Mouse (Mus musculus) limb, embryonic 12.5 days (tissue): ENCODE measurements at regions not wholly inside any gene's neighbourhood (a gene's known extent, or its start where the extent isn't known, plus 50 kb on each side); places are given as distances from the start of the nearest gene placed in this dataset.

ENCODE experiments used
- ATAC-seq: fragments of 200-750 bp; cut with Nextera tagmentation; 2 replicates; pipeline ENCODE4 v1.8.0; 2017; ENCODE audit warnings: low read depth, moderate TSS enrichment; ENCODE audit not compliant: insufficient number of reproducible peaks, insufficient read depth, low FRiP score, low TSS enrichment
- H3K27ac ChIP-seq: fragments of 300-500 bp; sonication (generic); 2 replicates; pipeline ENCODE4 v1.5.1; 2016; ENCODE audit warnings: mild to moderate bottlenecking, moderate library complexity
- H3K27me3 ChIP-seq: fragments of 300-500 bp; sonication (generic); 2 replicates; pipeline ENCODE4 v1.6.1; 2016; ENCODE audit warnings: mild to moderate bottlenecking, moderate library complexity
- H3K36me3 ChIP-seq: fragments of 300-500 bp; sonication (generic); 2 replicates; pipeline ENCODE4 v1.6.1; 2016; ENCODE audit warnings: mild to moderate bottlenecking, moderate library complexity
- H3K4me1 ChIP-seq: fragments of 300-500 bp; sonication (generic); replicated peaks from 2 replicates; pipeline ENCODE4 v1.6.1; 2016
- H3K4me2 ChIP-seq: fragments of 300-500 bp; sonication (generic); 2 replicates; pipeline ENCODE4 v1.6.1; 2016; ENCODE audit warnings: mild to moderate bottlenecking, moderate library complexity
- H3K4me3 ChIP-seq: fragments of 300-500 bp; sonication (generic); replicated peaks from 2 replicates; pipeline ENCODE4 v1.5.1; 2016; ENCODE audit warnings: mild to moderate bottlenecking
- H3K9ac ChIP-seq: fragments of 300-500 bp; sonication (generic); replicated peaks from 2 replicates; pipeline ENCODE4 v1.6.1; 2016; ENCODE audit warnings: mild to moderate bottlenecking, moderate library complexity
- H3K9me3 ChIP-seq: fragments of 300-500 bp; sonication (generic); 2 replicates; pipeline ENCODE4 v1.6.1; 2016; ENCODE audit warnings: mild to moderate bottlenecking, moderate library complexity
- WGBS: fragments of 180-500 bp; shearing (Covaris S2); methylation state at CpG from one replicate; pipeline ENCODE4 v1.1.7; 2016; 5-methylcytosine and 5-hydroxymethylcytosine counted together

DNA sequence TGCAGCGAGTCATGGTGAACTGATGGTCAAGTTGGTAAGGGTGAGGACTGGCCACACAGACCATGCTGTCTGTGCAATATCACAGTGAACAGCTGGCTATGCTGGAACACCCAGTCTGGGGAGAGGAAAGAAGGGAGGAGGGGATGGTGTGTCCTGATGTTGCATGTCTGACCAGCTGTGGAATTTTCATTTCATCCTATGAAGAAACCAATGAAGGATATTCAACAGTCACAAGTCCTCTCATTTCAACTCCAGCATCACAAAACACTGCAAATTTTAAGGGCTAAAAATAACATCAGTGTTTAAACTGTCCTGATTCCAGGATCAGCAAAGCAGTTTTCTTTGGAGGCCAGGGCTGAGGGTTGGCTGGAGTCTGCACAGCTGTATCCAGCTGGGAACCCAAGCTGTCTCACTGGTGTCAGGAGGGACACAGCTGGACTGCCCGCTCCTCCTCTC lies 503.7 kb upstream of the Nox3 start:
- Histone ChIP-seq H3K4me1 (peaks cover 11% of the 10 kb centered on the region), H3K9ac (no peak overlapping the region), H3K4me2 (no peak overlapping the region), H3K27me3 (no peaks in the 10 kb centered on the region), H3K36me3 (no peaks in the 10 kb centered on the region), H3K4me3 (no peak overlapping the region), H3K27ac (no peak overlapping the region), H3K9me3 (no peaks in the 10 kb centered on the region)
- ATAC-seq = no peak
- 88% methylated on average over 2 of the region's 2 CpGs for WGBS

DNA sequence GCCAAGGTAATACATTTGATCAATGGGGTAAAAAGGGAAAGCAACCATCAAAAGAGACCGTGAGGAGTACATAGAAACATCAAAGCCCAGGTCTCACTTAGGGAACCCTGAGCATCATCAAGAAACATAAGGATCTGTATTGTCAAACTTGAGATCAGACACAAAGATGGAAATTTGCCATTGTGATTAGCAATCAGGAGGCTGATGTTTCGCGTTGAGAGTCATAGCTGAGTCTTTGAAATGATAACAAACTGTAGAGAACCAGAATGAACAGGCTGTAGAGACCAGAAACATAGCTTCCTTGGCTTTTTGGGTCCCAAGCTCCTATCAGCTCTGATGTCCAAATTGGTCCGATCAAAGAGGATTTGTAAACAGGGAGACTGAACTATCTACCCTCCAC lies 505.2 kb upstream of the Nox3 start:
- H3K4me1 ChIP-seq = peaks cover 10% of the 10 kb centered on the region
- no peak overlapping the region for H3K9ac ChIP-seq
- no peak overlapping the region for H3K4me2 ChIP-seq
- no peak for ATAC-seq
- no peak overlapping the region for H3K4me3 ChIP-seq
- no peaks in the 10 kb centered on the region for H3K27me3 ChIP-seq
- H3K9me3 ChIP-seq = no peaks in the 10 kb centered on the region
- no peaks in the 10 kb centered on the region for H3K36me3 ChIP-seq
- 88% methylated on average over 4 of the region's 4 CpGs for WGBS
- no peak overlapping the region for H3K27ac ChIP-seq

DNA sequence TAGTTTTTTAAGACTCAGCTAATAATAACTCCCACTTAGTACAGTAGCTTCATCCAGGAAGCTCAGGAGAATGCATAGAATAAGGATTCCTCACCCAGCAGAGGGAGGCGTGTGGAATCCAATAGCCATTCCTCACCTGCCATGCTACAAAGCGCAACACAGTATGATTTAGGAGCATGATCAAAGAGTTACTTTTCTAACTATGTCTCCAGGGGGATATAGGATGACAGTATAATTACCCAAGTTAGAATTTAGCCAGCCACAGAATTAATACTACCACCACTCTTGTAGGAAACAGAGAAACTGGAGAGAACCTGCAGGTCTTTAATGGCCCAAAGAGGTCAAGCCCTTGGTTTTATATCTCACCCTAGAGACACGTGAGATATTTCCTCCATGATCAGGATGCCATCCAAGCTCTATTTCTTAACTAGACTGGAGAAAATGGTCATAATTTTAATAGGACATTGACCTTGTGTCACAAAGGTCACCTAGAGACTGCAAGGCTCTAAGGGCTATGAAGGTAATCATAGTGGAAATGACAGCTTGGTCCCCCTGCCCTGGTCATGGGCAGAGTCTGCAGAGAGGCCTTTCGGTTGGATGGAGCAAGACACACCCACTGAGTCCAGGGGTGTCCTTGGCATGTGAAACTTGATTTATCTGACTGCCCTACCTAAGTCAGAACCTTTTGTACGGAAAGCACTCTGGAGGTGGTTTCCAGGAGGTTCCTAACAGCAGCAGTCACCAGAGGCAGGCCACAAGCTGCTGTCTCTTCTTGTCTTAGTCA lies 512.3 kb upstream of the Nox3 start:
- Histone ChIP-seq H3K4me2 (no peak overlapping the region), H3K27ac (no peak overlapping the region), H3K36me3 (no peaks in the 10 kb centered on the region), H3K4me1 (no peaks in the 10 kb centered on the region), H3K4me3 (no peak overlapping the region), H3K9ac (no peak overlapping the region), H3K27me3 (no peaks in the 10 kb centered on the region), H3K9me3 (no peaks in the 10 kb centered on the region)
- ATAC-seq = no peak
- 55% methylated on average over 5 of the region's 5 CpGs for WGBS

DNA sequence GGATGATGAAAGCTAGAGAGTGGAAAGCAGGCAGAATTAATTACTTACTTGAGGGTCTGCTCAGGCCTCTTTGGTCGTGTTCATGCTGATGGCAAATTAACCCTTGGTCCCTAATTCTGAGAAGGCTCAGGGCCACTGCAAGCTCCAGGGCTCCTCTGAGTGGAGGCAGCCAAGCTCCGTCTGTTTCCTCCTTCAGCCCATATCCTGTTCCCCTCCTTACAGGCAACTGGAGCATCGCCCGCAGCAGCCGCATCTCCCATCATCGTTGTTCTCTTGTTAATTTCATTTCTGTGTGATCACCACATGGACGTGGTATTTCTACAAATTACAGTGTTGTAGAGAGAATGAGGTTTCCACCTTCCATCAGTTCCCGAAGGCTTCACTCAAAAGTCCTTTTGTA lies 513.6 kb upstream of the Nox3 start:
- Histone ChIP-seq H3K4me1 (no peaks in the 10 kb centered on the region), H3K27me3 (no peaks in the 10 kb centered on the region), H3K36me3 (no peaks in the 10 kb centered on the region), H3K4me2 (no peak overlapping the region), H3K27ac (no peak overlapping the region), H3K9ac (no peak overlapping the region), H3K9me3 (no peaks in the 10 kb centered on the region), H3K4me3 (no peak overlapping the region)
- no peak for ATAC-seq
- WGBS = 73% methylated on average over 8 of the region's 8 CpGs

DNA sequence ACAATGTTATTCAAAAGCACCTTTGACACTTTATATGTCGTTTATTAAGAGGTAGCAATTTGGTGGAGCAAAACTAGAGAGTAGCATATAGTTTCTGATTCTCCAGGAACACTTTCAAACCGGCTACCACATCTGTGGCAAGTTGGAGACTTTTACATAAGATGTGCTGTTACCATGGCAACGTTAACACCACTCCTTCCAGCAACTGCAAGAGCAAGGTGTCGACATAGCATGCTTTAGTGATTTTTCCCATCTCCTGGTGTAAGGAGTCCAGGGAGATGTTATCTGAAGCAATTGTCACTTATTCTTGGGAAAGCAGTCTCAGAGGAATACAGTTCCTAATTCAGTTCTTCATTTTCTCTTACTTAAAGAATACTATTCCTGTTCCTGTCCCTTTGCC lies 516.5 kb upstream of the Nox3 start:
- Histone ChIP-seq H3K4me1 (peaks cover 22% of the 10 kb centered on the region), H3K9ac (no peak overlapping the region), H3K27me3 (no peaks in the 10 kb centered on the region), H3K4me2 (no peak overlapping the region), H3K9me3 (no peaks in the 10 kb centered on the region), H3K27ac (no peak overlapping the region), H3K4me3 (no peak overlapping the region), H3K36me3 (no peaks in the 10 kb centered on the region)
- WGBS = 58% methylated on average over 4 of the region's 4 CpGs
- no peak for ATAC-seq

DNA sequence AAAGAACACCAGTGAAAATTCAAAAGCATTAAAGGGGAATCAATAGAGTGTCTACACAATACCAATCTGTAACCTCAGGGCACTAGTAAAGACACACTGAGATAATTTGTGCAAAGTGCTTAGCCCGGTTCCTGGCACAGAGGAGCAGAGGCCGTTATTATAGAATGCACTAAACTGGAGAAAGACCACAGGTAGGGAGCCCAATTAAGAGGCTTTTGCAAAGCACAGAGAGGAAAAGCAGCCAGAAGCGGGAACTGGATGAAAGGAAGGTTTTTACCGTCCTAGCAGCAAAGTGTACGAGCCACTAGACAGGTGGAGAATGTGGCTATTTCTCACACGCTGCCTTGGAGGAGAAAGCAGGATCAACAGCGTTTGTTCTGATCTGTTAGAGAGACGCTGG lies 518.9 kb upstream of the Nox3 start:
- Histone ChIP-seq H3K36me3 (no peaks in the 10 kb centered on the region), H3K4me1 (peaks cover 23% of the 10 kb centered on the region), H3K4me2 (no peak overlapping the region), H3K9me3 (no peaks in the 10 kb centered on the region), H3K9ac (no peak overlapping the region), H3K27ac (no peak overlapping the region), H3K4me3 (no peak overlapping the region), H3K27me3 (no peaks in the 10 kb centered on the region)
- WGBS = 24% methylated on average over 8 of the region's 8 CpGs
- no peak for ATAC-seq

DNA sequence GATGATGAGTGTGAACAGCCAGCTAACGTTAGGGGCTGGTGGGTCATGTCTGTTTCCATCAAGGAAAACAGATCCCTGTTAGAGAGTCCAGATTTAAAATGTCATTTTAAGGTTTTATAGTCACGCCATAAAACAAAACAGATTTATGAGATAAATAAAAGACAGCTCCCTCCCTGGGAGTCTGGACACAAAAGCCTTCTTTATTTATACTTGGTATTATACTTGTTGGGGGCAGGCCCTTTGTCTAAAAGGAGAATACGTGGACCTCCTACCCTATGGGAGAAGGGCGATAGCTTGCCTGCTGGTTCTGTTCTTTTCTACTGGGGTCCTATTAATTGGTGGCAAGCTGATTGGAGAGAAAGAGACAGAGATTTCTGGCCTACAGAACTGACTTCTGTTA lies 520.1 kb upstream of the Nox3 start:
- Histone ChIP-seq H3K4me2 (no peak overlapping the region), H3K4me1 (peaks cover 31% of the 10 kb centered on the region), H3K9me3 (no peaks in the 10 kb centered on the region), H3K27me3 (no peaks in the 10 kb centered on the region), H3K36me3 (no peaks in the 10 kb centered on the region), H3K9ac (no peak overlapping the region), H3K27ac (no peak overlapping the region), H3K4me3 (no peak overlapping the region)
- 0 out of 2 replicates have a peak, but pooled peaks have one; percentile 26 for ATAC-seq
- WGBS = 26% methylated on average over 4 of the region's 4 CpGs

DNA sequence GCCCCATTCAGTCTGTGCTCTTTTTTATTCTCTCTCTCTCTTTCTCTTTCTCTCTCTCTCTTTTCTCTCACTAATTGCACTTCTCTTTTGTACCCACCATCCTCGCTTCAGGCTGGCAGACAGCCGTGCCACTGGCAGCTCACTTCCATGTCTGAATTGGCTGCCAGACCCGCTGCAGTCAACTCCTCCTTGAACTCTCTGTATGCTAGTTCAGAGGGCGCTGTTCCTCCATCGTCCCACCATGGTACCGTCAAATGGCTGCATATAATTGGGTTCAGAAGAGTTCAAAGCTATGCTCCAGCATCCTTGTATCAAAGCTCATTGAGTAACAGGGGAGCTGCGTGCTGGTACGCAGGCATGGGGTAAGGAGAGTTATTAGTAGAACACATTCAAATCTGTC lies 520.7 kb upstream of the Nox3 start:
- no peaks in the 10 kb centered on the region for H3K27me3 ChIP-seq
- no peak overlapping the region for H3K27ac ChIP-seq
- H3K9ac ChIP-seq = no peak overlapping the region
- H3K36me3 ChIP-seq = no peaks in the 10 kb centered on the region
- ATAC-seq = no peak
- H3K4me1 ChIP-seq = peaks cover 36% of the 10 kb centered on the region
- no peak overlapping the region for H3K4me2 ChIP-seq
- H3K4me3 ChIP-seq = no peak overlapping the region
- WGBS = 65% methylated on average over 8 of the region's 8 CpGs
- H3K9me3 ChIP-seq = no peaks in the 10 kb centered on the region

DNA sequence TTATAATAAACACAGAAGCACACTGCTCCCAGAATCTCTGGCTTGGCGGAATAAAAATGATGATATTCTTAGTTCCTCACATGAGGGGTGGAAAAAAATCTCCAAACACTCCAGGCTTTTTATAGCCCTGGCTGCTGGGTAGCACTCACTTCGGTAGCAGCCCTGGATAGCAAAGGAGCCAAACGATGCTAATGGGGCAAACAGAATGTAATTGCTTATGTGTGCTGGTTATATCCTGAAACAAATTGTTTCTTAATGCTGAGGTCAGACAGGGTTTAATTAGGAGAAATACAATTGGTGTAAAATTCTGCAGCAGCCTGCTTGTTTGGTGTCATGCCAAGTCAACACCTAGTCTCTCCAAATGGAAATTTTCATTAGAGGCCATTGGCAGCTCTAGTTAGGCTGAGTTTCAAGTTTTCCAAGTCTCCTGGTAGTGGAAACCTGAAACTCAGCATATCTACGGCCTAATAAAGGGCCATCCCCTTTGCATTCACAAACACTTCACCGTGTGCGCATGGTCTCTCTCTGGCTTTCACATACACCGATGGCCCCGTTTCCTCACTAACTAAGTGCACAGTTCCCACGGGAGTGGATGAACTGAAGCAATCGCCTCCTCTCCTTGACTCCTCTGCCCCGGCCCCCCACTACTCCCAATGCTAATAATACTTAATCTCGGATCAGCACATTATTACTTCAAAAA lies 524.8 kb upstream of the Nox3 start:
- peak; percentile 71 for ATAC-seq
- WGBS = 37% methylated on average over 12 of the region's 12 CpGs
- Histone ChIP-seq H3K36me3 (no peaks in the 10 kb centered on the region), H3K9me3 (no peaks in the 10 kb centered on the region), H3K27me3 (no peaks in the 10 kb centered on the region), H3K27ac (no peak overlapping the region), H3K4me1 (peaks cover 25% of the 10 kb centered on the region), H3K9ac (no peak overlapping the region), H3K4me2 (no peak overlapping the region), H3K4me3 (no peak overlapping the region)

DNA sequence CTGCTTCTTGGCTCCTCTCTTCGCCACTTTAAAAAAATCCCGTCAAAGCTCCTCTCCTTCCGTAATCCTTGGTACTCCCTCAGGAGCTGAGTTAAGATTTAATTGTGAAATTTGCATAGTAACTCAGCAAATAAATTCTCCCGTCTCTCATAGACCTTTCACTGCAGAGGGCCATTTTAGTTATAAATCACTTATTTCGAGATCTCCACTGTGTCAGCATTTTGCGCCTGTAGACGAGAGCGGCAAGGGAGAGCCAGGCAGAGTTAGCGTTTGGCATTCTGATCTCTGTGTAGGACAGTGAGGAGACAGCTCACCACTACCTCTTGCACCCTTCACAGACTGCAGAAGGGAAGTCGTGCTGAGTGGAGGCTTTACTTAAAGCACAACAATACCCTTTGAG lies 531.8 kb upstream of the Nox3 start:
- Histone ChIP-seq H3K27ac (no peak overlapping the region), H3K4me3 (no peak overlapping the region), H3K4me2 (no peak overlapping the region), H3K27me3 (no peaks in the 10 kb centered on the region), H3K4me1 (no peaks in the 10 kb centered on the region), H3K9ac (no peak overlapping the region), H3K36me3 (no peaks in the 10 kb centered on the region), H3K9me3 (no peaks in the 10 kb centered on the region)
- 80% methylated on average over 10 of the region's 10 CpGs for WGBS
- ATAC-seq = no peak

DNA sequence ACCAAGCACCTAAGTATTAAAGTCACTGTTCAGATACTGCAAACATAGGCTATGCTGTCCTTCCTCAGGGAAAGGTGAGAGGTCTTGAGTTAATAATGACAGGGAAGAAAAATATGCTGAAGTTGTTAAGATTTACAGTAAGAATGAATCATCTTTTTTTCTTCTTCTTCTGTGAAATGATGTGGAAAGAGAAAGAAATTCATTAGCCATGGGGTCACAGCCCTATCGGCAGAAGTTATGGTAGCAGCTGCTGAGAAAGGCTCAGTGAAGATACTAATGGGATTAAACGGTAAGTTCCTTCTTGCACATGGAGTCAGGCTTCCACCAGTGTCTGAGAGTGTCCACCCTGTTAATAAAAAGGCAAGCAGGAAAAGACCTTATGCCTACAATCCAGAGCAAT lies 533.9 kb upstream of the Nox3 start:
- no peaks in the 10 kb centered on the region for H3K9me3 ChIP-seq
- no peak overlapping the region for H3K27ac ChIP-seq
- ATAC-seq = no peak
- no peak overlapping the region for H3K4me3 ChIP-seq
- no peaks in the 10 kb centered on the region for H3K27me3 ChIP-seq
- no peak overlapping the region for H3K4me2 ChIP-seq
- H3K36me3 ChIP-seq = no peaks in the 10 kb centered on the region
- WGBS = 75% methylated on average over 2 of the region's 2 CpGs
- H3K9ac ChIP-seq = no peak overlapping the region
- no peaks in the 10 kb centered on the region for H3K4me1 ChIP-seq

DNA sequence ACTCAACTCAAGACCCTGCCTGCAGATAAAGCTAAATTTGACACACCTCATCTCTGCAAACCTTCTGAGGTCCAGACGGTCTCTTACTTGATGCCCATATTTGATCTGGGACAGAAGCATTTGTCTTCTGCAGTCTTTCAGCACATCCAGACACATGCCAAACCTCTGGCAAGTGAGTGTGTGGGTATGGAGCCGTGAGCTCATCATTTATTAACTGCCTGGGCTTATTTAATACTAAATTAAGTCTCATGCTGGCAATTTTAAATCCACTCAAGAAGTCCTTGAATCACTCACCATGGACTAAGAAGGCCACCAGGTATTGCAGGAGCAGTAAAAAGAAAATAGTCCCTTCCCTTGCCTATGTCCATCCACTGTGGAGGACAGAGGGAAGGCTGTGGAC lies 554.4 kb upstream of the Nox3 start:
- no peak for ATAC-seq
- Histone ChIP-seq H3K9me3 (no peaks in the 10 kb centered on the region), H3K9ac (no peak overlapping the region), H3K27ac (no peak overlapping the region), H3K4me3 (no peak overlapping the region), H3K36me3 (no peaks in the 10 kb centered on the region), H3K4me2 (no peak overlapping the region), H3K4me1 (no peaks in the 10 kb centered on the region), H3K27me3 (no peaks in the 10 kb centered on the region)
- 91% methylated on average over 2 of the region's 2 CpGs for WGBS
